Mouse (Mus musculus): ENCODE results near the gene Morc2a.

Morc2a gene

DNA sequence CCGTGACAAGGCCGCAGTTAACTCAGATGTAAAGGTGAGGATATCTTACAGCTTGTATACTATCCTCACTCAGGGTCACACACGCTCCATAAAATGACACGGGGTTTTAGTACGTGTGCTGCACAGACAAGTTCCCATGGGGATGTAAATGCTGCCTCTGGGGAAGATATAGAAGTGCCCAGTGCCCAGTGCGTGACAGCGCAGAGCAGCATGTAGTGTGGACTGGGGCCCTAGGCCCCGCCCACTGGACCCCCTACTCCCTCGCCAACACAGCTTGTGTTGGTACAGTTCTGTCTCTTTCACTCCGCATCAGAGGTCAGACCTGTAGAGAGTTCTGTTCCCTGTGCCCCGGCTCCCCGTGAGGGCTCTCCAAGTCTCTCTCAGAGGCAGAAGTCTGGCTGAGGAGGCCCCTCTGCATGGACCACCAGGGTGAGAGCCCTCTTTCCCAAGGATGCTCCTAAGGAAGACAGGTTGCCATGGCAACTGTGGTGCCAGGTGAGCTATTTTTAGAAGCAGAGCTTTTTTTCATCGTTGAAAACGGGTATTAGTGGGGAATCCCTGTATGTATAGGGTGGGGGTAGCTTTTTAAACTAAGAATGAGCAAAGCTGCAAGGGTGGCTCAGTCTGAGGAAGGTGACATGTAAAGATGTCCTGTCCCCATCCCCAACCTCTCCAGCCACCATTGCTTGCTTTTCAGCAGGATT lies 85.1 kb downstream of the Morc2a start:
- DNase-seq (ENCODE audit: low spot score in 2 of 2) = no peak

DNA sequence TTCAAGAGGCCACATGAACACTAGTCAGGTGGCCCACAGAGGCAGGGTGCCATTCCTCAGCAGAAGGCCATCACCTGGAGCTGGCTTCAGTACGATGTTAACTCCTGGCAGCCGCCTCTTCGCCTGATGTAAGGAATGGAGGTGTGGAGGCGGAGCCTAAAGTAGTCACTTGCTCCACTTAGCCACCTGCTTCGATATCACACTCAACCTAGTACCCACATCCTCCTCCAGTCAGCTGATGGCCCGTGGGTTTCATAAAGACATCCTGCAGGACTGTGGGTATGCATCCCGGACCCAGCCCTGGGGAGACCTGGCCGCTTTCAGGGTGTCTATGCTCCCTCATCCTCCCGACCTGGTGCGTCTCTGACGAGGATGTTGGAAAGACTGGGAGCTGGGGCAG lies 86.7 kb downstream of the Morc2a start:
- no peak for DNase-seq (ENCODE audit: low spot score in 2 of 2)

GRCm38 (mm10) chr11:3738778-3739177 lies 89.8 kb downstream of the Morc2a start:
- DNase-seq (ENCODE audit: low spot score in 2 of 2) = no peak
